Mouse (Mus musculus): Measurements from ENCODE around the gene Hoxa6. TPM values are rescaled to one million over a fixed set of nuclear protein-coding genes. Genes with fewer than 3 reads are reported as not detected.

Hoxa6 gene
- polyA plus RNA-seq, 1 experiment from 2014 or later = not detected

GRCm38 (mm10) chr6:52170166-52170897 lies 38.2 kb downstream of the Hoxa6 start:
- Histone ChIP-seq H3K27me3 (ENCODE audit: low read depth, poor library complexity, severe bottlenecking) (peaks cover 100% of the 10 kb centered on the region), H3K36me3 (no peaks in the 10 kb centered on the region), H3K4me1 (peaks cover 11% of the 10 kb centered on the region), H3K9me3 (replicated peaks) (no peaks in the 10 kb centered on the region), H3K27ac (replicated peaks) (no peak overlapping the region), H3K4me3 (no peak overlapping the region)
- no peak for DNase-seq (ENCODE audit: low spot score)
- under 1% methylated on average over 40 of the region's 40 CpGs for WGBS

- H3K4me3 ChIP-seq = no peak overlapping the region
- DNase-seq (ENCODE audit: low spot score) = no peak
- H3K27ac ChIP-seq (replicated peaks) = no peak overlapping the region
- H3K4me1 ChIP-seq = peaks cover 9% of the 10 kb centered on the region
- WGBS = 3% methylated on average over 16 of the region's 16 CpGs
- H3K36me3 ChIP-seq = no peaks in the 10 kb centered on the region
- H3K9me3 ChIP-seq (replicated peaks) = no peaks in the 10 kb centered on the region
- H3K27me3 ChIP-seq (ENCODE audit: low read depth, poor library complexity, severe bottlenecking) = peaks cover 100% of the 10 kb centered on the region
Observed at GRCm38 (mm10) chr6:52169499-52170165, 38.9 kb downstream of the Hoxa6 start.

- Histone ChIP-seq H3K4me3 (no peak overlapping the region), H3K9me3 (replicated peaks) (no peaks in the 10 kb centered on the region), H3K27me3 (ENCODE audit: low read depth, poor library complexity, severe bottlenecking) (peaks cover 100% of the 10 kb centered on the region), H3K36me3 (no peaks in the 10 kb centered on the region), H3K4me1 (peaks cover 13% of the 10 kb centered on the region), H3K27ac (replicated peaks) (no peak overlapping the region)
- peak; percentile 59 for DNase-seq (ENCODE audit: low spot score)
- WGBS = under 1% methylated on average over 42 of the region's 42 CpGs
Observed at GRCm38 (mm10) chr6:52168191-52169055, 40.1 kb downstream of the Hoxa6 start.

GRCm38 (mm10) chr6:52167736-52168161 lies 40.8 kb downstream of the Hoxa6 start:
- Histone ChIP-seq H3K4me1 (peaks cover 11% of the 10 kb centered on the region), H3K27me3 (ENCODE audit: low read depth, poor library complexity, severe bottlenecking) (peaks cover 100% of the 10 kb centered on the region), H3K27ac (replicated peaks) (no peak overlapping the region), H3K9me3 (replicated peaks) (no peaks in the 10 kb centered on the region), H3K36me3 (no peaks in the 10 kb centered on the region), H3K4me3 (no peak overlapping the region)
- peak; percentile 44 for DNase-seq (ENCODE audit: low spot score)
- WGBS = 1% methylated on average over 14 of the region's 14 CpGs

GRCm38 (mm10) chr6:52167176-52167575 lies 41.3 kb downstream of the Hoxa6 start:
- no peak overlapping the region for H3K27ac ChIP-seq (replicated peaks)

GRCm38 (mm10) chr6:52166431-52167077 lies 42.0 kb downstream of the Hoxa6 start:
- H3K27ac ChIP-seq (replicated peaks) = no peak overlapping the region
- no peaks in the 10 kb centered on the region for H3K36me3 ChIP-seq
- DNase-seq (ENCODE audit: low spot score) = peak; percentile 38
- no peaks in the 10 kb centered on the region for H3K9me3 ChIP-seq (replicated peaks)
- 5% methylated on average over 4 of the region's 4 CpGs for WGBS
- H3K4me3 ChIP-seq = no peak overlapping the region
- H3K27me3 ChIP-seq (ENCODE audit: low read depth, poor library complexity, severe bottlenecking) = peaks cover 100% of the 10 kb centered on the region
- peaks cover 3% of the 10 kb centered on the region; the same call in 1 of the 2 replicates for H3K4me1 ChIP-seq

More at GRCm38 (mm10) chr6:52167176-52167575, 41.3 kb downstream of the Hoxa6 start:
- peaks cover 100% of the 10 kb centered on the region for H3K27me3 ChIP-seq (ENCODE audit: low read depth, poor library complexity, severe bottlenecking)
- no peaks in the 10 kb centered on the region for H3K9me3 ChIP-seq (replicated peaks)
- no peaks in the 10 kb centered on the region for H3K36me3 ChIP-seq
- peaks cover 5% of the 10 kb centered on the region for H3K4me1 ChIP-seq
- no peak overlapping the region for H3K4me3 ChIP-seq
- WGBS = 8% methylated on average over 1 of the region's 1 CpGs
- DNase-seq (ENCODE audit: low spot score) = no peak

GRCm38 (mm10) chr6:52165441-52166370 lies 42.8 kb downstream of the Hoxa6 start:
- Histone ChIP-seq H3K27me3 (ENCODE audit: low read depth, poor library complexity, severe bottlenecking) (peaks cover 100% of the 10 kb centered on the region), H3K4me1 (peaks cover 5% of the 10 kb centered on the region), H3K27ac (replicated peaks) (no peak overlapping the region), H3K9me3 (replicated peaks) (no peaks in the 10 kb centered on the region), H3K36me3 (no peaks in the 10 kb centered on the region), H3K4me3 (no peak overlapping the region)
- WGBS = under 1% methylated on average over 28 of the region's 28 CpGs
- peak; percentile 62 for DNase-seq (ENCODE audit: low spot score)

GRCm38 (mm10) chr6:52164626-52165440 lies 43.7 kb downstream of the Hoxa6 start, which contains the start of gene Hoxa2:
Gene Hoxa2 (minus strand): TSS chr6:52164831.
- H3K36me3 ChIP-seq = no peaks in the 10 kb centered on the region
- peaks cover 13% of the 10 kb centered on the region for H3K4me1 ChIP-seq
- 2% methylated on average over 25 of the region's 25 CpGs for WGBS
- DNase-seq (ENCODE audit: low spot score) = peak; percentile 46
- H3K27me3 ChIP-seq (ENCODE audit: low read depth, poor library complexity, severe bottlenecking) = peaks cover 100% of the 10 kb centered on the region
- no peak within 1 kb of the TSS for H3K27ac ChIP-seq (replicated peaks)
- H3K4me3 ChIP-seq = 0 out of 2 replicates have a peak within 1 kb of the TSS, but pooled peaks have one; percentile 11
- no peaks in the 10 kb centered on the region for H3K9me3 ChIP-seq (replicated peaks)

- DNase-seq (ENCODE audit: low spot score) = peak; percentile 73
- no peaks in the 10 kb centered on the region for H3K9me3 ChIP-seq (replicated peaks)
- H3K27me3 ChIP-seq (ENCODE audit: low read depth, poor library complexity, severe bottlenecking) = peaks cover 100% of the 10 kb centered on the region
- no peak overlapping the region for H3K27ac ChIP-seq (replicated peaks)
- 0 out of 2 replicates have a peak overlapping the region, but pooled peaks have one; percentile 11 for H3K4me3 ChIP-seq
- WGBS = under 1% methylated on average over 39 of the region's 39 CpGs
- H3K36me3 ChIP-seq = no peaks in the 10 kb centered on the region
- peaks cover 15% of the 10 kb centered on the region for H3K4me1 ChIP-seq
Observed at GRCm38 (mm10) chr6:52164051-52164625, 44.4 kb downstream of the Hoxa6 start.

GRCm38 (mm10) chr6:52163366-52164031 lies 45.0 kb downstream of the Hoxa6 start:
- peak; percentile 66 for DNase-seq (ENCODE audit: low spot score)
- Histone ChIP-seq H3K27ac (replicated peaks) (no peak overlapping the region), H3K27me3 (ENCODE audit: low read depth, poor library complexity, severe bottlenecking) (peaks cover 100% of the 10 kb centered on the region), H3K4me3 (no peak overlapping the region; the same call in 1 of the 2 replicates), H3K4me1 (peaks cover 21% of the 10 kb centered on the region), H3K9me3 (replicated peaks) (no peaks in the 10 kb centered on the region), H3K36me3 (no peaks in the 10 kb centered on the region)
- under 1% methylated on average over 17 of the region's 17 CpGs for WGBS

Data from midbrain, embryonic 10.5 days (tissue).